Mouse (Mus musculus): ENCODE data around the gene Arnt2. TPM values are rescaled to one million over a fixed set of nuclear protein-coding genes. Genes with fewer than 3 reads are reported as not detected.

Gene Arnt2
- polyA plus RNA-seq, 1 experiment, result 2.5 TPM

GRCm38 (mm10) chr7:84254916-84255315, 155.1 kb downstream of the Arnt2 start:
- Histone ChIP-seq H3K4me1 (ENCODE audit: control insufficient read depth, insufficient read depth, low read length) (no peaks in the 10 kb centered on the region), H3K4me3 (replicated peaks; ENCODE audit: control insufficient read depth, low read depth, low read length) (no peak overlapping the region), H3K27ac (ENCODE audit: control insufficient read depth, insufficient read depth, low read depth, low read length, poor library complexity) (no peak overlapping the region)
- WGBS, result 71% methylated on average over 8 of the region's 8 CpGs
- TF ChIP-seq CTCF (IDR thresholded peaks at IDR 0.05; ENCODE audit: control insufficient read depth, insufficient read depth, low read length) (no peak), POLR2A (IDR thresholded peaks at IDR 0.05; ENCODE audit: borderline replicate concordance, control insufficient read depth, low read depth, low read length) (no peak)

GRCm38 (mm10) chr7:84254311-84254710, 155.7 kb downstream of the Arnt2 start:
- H3K27ac ChIP-seq (ENCODE audit: control insufficient read depth, insufficient read depth, low read depth, low read length, poor library complexity), result no peak overlapping the region
- 71% methylated on average over 3 of the region's 3 CpGs for WGBS
- no peaks in the 10 kb centered on the region for H3K4me1 ChIP-seq (ENCODE audit: control insufficient read depth, insufficient read depth, low read length)
- TF ChIP-seq CTCF (IDR thresholded peaks at IDR 0.05; ENCODE audit: control insufficient read depth, insufficient read depth, low read length), result no peak
- TF ChIP-seq POLR2A (IDR thresholded peaks at IDR 0.05; ENCODE audit: borderline replicate concordance, control insufficient read depth, low read depth, low read length), result no peak
- no peak overlapping the region for H3K4me3 ChIP-seq (replicated peaks; ENCODE audit: control insufficient read depth, low read depth, low read length)

DNA sequence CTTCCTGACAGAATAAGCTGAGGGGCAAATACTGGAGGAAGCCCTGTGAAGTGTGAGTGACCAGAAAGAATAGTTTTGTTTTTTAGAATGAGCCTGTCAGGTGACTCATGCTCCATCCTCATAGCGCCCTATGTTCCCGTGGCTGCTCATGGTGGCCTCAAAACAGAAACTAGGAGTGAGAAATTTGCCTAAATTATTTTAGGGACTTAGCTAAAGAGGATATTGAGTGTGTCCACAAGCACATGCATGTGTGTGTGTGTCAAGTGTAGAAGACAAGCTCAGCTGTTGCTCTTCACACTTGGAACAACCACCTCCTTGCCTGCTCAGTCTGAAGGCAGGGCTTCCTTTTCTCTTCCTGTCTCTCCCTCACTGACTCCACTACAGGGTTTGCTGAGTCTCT, 158.3 kb downstream of the Arnt2 start:
- no peak overlapping the region for H3K27ac ChIP-seq (ENCODE audit: control insufficient read depth, insufficient read depth, low read depth, low read length, poor library complexity)
- TF ChIP-seq CTCF (IDR thresholded peaks at IDR 0.05; ENCODE audit: control insufficient read depth, insufficient read depth, low read length) (no peak), POLR2A (IDR thresholded peaks at IDR 0.05; ENCODE audit: borderline replicate concordance, control insufficient read depth, low read depth, low read length) (no peak)
- H3K4me1 ChIP-seq (ENCODE audit: control insufficient read depth, insufficient read depth, low read length), result no peaks in the 10 kb centered on the region
- WGBS, result 65% methylated on average over 2 of the region's 2 CpGs
- no peak overlapping the region for H3K4me3 ChIP-seq (replicated peaks; ENCODE audit: control insufficient read depth, low read depth, low read length)

- H3K27ac ChIP-seq (ENCODE audit: control insufficient read depth, insufficient read depth, low read depth, low read length, poor library complexity), result no peak overlapping the region
- no peaks in the 10 kb centered on the region for H3K4me1 ChIP-seq (ENCODE audit: control insufficient read depth, insufficient read depth, low read length)
- TF ChIP-seq POLR2A (IDR thresholded peaks at IDR 0.05; ENCODE audit: borderline replicate concordance, control insufficient read depth, low read depth, low read length) (no peak), CTCF (IDR thresholded peaks at IDR 0.05; ENCODE audit: control insufficient read depth, insufficient read depth, low read length) (no peak)
- no peak overlapping the region for H3K4me3 ChIP-seq (replicated peaks; ENCODE audit: control insufficient read depth, low read depth, low read length)
- WGBS, result 72% methylated on average over 2 of the region's 2 CpGs
Observed at GRCm38 (mm10) chr7:84250736-84251135, 159.2 kb downstream of the Arnt2 start.

- TF ChIP-seq CTCF (IDR thresholded peaks at IDR 0.05; ENCODE audit: control insufficient read depth, insufficient read depth, low read length), result no peak
- 75% methylated on average over 8 of the region's 8 CpGs for WGBS
- H3K4me3 ChIP-seq (replicated peaks; ENCODE audit: control insufficient read depth, low read depth, low read length), result no peak overlapping the region
- no peaks in the 10 kb centered on the region for H3K4me1 ChIP-seq (ENCODE audit: control insufficient read depth, insufficient read depth, low read length)
- no peak overlapping the region for H3K27ac ChIP-seq (ENCODE audit: control insufficient read depth, insufficient read depth, low read depth, low read length, poor library complexity)
Observed at GRCm38 (mm10) chr7:84249951-84250350, 160.0 kb downstream of the Arnt2 start.

- H3K27ac ChIP-seq (ENCODE audit: control insufficient read depth, insufficient read depth, low read depth, low read length, poor library complexity), result no peak overlapping the region
- 63% methylated on average over 7 of the region's 7 CpGs for WGBS
- H3K4me3 ChIP-seq (replicated peaks; ENCODE audit: control insufficient read depth, low read depth, low read length), result no peak overlapping the region
- no peaks in the 10 kb centered on the region for H3K4me1 ChIP-seq (ENCODE audit: control insufficient read depth, insufficient read depth, low read length)
- TF ChIP-seq POLR2A (IDR thresholded peaks at IDR 0.05; ENCODE audit: borderline replicate concordance, control insufficient read depth, low read depth, low read length), result no peak
- TF ChIP-seq CTCF (IDR thresholded peaks at IDR 0.05; ENCODE audit: control insufficient read depth, insufficient read depth, low read length), result no peak
Observed at GRCm38 (mm10) chr7:84249381-84249780, 160.6 kb downstream of the Arnt2 start.

- H3K4me1 ChIP-seq (ENCODE audit: control insufficient read depth, insufficient read depth, low read length), result no peaks in the 10 kb centered on the region
- no peak overlapping the region for H3K27ac ChIP-seq (ENCODE audit: control insufficient read depth, insufficient read depth, low read depth, low read length, poor library complexity)
- WGBS, result 84% methylated on average over 3 of the region's 3 CpGs
- TF ChIP-seq POLR2A (IDR thresholded peaks at IDR 0.05; ENCODE audit: borderline replicate concordance, control insufficient read depth, low read depth, low read length), result no peak
- no peak for TF ChIP-seq CTCF (IDR thresholded peaks at IDR 0.05; ENCODE audit: control insufficient read depth, insufficient read depth, low read length)
- no peak overlapping the region for H3K4me3 ChIP-seq (replicated peaks; ENCODE audit: control insufficient read depth, low read depth, low read length)
Observed at GRCm38 (mm10) chr7:84247960-84248665, 161.9 kb downstream of the Arnt2 start.

GRCm38 (mm10) chr7:84246878-84247277, 163.1 kb downstream of the Arnt2 start:
- 65% methylated on average over 5 of the region's 5 CpGs for WGBS

DNA sequence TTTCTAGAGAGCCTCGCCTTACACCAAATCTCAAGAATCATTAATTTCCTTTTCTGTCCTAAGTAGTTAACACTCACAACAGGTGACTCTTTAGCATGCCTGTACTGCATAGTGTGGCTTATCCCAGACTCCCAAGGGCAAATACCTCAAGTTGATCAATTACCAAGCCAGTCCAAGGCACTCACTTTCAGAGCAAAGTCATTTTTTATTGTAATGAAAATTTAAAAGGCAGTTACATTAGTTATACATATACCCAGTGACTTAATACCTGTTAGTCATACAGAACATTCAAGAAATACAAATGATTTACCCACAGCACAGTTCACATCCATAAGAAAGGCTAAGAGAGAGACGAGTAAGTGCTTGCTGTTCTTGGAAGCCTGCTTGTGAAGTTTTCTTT, 163.9 kb downstream of the Arnt2 start:
- TF ChIP-seq POLR2A (IDR thresholded peaks at IDR 0.05; ENCODE audit: borderline replicate concordance, control insufficient read depth, low read depth, low read length), result no peak
- H3K4me1 ChIP-seq (ENCODE audit: control insufficient read depth, insufficient read depth, low read length), result no peaks in the 10 kb centered on the region
- H3K4me3 ChIP-seq (replicated peaks; ENCODE audit: control insufficient read depth, low read depth, low read length), result no peak overlapping the region
- WGBS, result 78% methylated on average over 2 of the region's 2 CpGs
- no peak overlapping the region for H3K27ac ChIP-seq (ENCODE audit: control insufficient read depth, insufficient read depth, low read depth, low read length, poor library complexity)

More at GRCm38 (mm10) chr7:84246878-84247277, 163.1 kb downstream of the Arnt2 start:
- H3K4me3 ChIP-seq (replicated peaks; ENCODE audit: control insufficient read depth, low read depth, low read length), result no peak overlapping the region
- H3K4me1 ChIP-seq (ENCODE audit: control insufficient read depth, insufficient read depth, low read length), result no peaks in the 10 kb centered on the region
- TF ChIP-seq POLR2A (IDR thresholded peaks at IDR 0.05; ENCODE audit: borderline replicate concordance, control insufficient read depth, low read depth, low read length) (no peak), CTCF (IDR thresholded peaks at IDR 0.05; ENCODE audit: control insufficient read depth, insufficient read depth, low read length) (no peak)
- no peak overlapping the region for H3K27ac ChIP-seq (ENCODE audit: control insufficient read depth, insufficient read depth, low read depth, low read length, poor library complexity)

All from bone marrow, adult 2 months (tissue).